Mouse (Mus musculus): Measurements from ENCODE around the gene Mepce. TPM values are rescaled to one million over a fixed set of nuclear protein-coding genes. Genes with fewer than 3 reads are reported as not detected.

Mepce gene
- polyA plus RNA-seq, 1 experiment from 2014 or later, result 9.2 TPM

DNA sequence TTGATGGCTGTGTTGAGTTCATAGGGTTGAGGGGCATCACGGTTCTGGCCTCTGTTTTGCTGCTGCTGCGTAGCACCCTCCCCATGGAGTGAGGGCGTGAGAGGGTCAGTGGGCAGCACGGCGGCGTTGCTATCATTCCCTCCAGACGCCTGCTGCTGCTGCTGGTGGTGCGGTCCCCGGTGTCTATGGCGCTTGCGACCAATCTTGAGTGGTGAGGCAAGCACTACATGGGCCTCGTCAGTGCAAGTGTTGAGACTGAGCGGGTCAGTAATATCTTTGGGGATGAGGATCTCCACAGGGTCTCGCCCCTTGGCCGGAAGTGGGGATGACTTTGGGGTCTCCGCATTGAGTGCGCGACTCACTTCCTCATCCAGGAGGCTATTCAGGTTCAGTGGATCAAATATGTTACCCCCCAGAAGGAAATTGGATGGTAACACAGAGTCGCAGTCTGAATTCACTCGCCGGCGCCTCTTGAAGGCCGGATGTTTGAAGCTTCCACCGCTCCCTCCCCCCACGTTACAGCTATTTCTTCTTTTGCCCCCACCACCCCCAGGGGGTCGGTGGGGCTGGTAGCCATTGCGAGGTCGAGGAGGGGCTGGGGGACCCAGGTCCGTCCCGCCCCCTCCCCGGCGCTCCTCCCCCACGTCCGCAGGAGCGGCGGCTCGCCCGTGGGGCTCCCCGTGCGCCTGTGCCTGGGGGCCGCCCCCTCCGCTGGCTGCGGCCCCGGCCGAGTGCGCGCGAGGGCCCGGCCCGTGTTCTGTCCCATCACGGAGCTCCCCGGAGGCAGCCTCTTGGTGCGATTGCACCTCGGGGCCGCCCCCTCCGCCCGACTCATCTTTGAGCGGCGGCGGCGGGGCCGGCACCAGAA, 2.1 kb downstream of the Mepce start:
- ATAC-seq, result peak; percentile 21; the same call in 1 of the 2 replicates
- no peaks in the 10 kb centered on the region for H3K9me3 ChIP-seq
- peak overlapping the region; percentile 83 for H3K4me2 ChIP-seq (replicated peaks)
- peak overlapping the region; percentile 95 for H3K9ac ChIP-seq
- WGBS, result 2% methylated on average over 50 of the region's 62 CpGs
- H3K4me3 ChIP-seq (replicated peaks), result peak overlapping the region; percentile 88
- H3K4me1 ChIP-seq (replicated peaks), result peaks cover 34% of the 10 kb centered on the region
- peak overlapping the region; percentile 99 for H3K27ac ChIP-seq
- no peaks in the 10 kb centered on the region for H3K27me3 ChIP-seq (replicated peaks)
- H3K36me3 ChIP-seq, result peaks cover 20% of the 10 kb centered on the region

DNA sequence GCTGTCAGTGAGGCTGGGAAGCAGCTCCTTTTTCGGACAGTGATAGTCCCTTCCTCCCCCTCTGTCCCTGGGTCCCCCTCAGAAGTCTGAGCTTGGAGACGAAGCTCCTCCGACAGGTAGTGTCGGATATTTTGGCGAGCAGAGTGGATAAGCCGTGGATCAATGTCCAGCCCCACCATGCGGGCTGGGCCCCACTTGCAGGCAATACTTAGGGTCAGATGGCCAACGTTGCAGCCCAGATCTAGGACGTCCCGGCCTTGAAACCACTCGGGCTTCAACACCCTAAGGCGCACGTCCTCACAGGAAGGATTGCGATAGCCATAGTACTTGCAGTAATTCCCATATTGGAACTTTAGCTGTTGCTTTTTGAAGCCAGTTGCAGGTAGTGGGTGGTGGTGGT, 2.9 kb downstream of the Mepce start:
- H3K4me2 ChIP-seq (replicated peaks), result peak overlapping the region; percentile 83
- peak overlapping the region; percentile 95 for H3K9ac ChIP-seq
- WGBS, result 71% methylated on average over 14 of the region's 14 CpGs
- peaks cover 21% of the 10 kb centered on the region for H3K36me3 ChIP-seq
- H3K4me3 ChIP-seq (replicated peaks), result peak overlapping the region; percentile 88
- 0 out of 2 replicates have a peak overlapping the region, but pooled peaks have one; percentile 99 for H3K27ac ChIP-seq
- H3K9me3 ChIP-seq, result no peaks in the 10 kb centered on the region
- no peak for ATAC-seq
- no peaks in the 10 kb centered on the region for H3K27me3 ChIP-seq (replicated peaks)
- peaks cover 42% of the 10 kb centered on the region for H3K4me1 ChIP-seq (replicated peaks)

DNA sequence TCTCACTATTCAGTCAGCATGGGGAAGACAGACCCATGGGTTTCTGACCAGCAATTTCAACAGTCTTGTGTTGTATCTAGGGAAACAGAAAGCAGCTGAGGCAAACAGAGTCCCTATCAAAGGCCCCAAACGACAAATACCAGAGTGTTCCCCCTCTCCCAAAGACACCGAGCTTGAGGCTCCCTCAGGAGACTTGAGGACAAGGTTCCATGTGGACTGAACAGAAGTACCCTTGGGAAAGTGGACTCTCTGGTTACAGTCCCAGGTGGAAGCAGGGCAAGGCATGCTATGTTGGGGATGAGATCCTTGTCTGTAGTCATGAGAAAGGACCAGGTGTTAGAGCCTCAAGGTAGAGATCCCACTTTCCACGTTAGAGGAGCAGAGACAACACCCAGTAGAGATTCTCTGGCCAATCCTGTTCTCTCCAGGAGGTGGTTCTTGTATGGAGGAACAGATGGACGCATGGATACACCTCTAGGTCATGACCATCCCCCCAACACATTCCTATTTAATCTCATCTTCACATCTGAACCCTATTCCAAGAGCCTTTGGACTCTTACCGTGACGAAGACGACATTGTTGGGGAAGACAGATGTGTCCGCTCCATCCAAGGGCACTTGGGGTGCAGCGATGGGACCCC, 3.4 kb downstream of the Mepce start:
- no peak for ATAC-seq
- Histone ChIP-seq H3K9ac (peak overlapping the region; percentile 95), H3K9me3 (no peaks in the 10 kb centered on the region), H3K4me2 (replicated peaks) (peak overlapping the region; percentile 83), H3K4me1 (replicated peaks) (peaks cover 44% of the 10 kb centered on the region), H3K27ac (no peak overlapping the region), H3K27me3 (replicated peaks) (no peaks in the 10 kb centered on the region), H3K4me3 (replicated peaks) (peak overlapping the region; percentile 88), H3K36me3 (peaks cover 21% of the 10 kb centered on the region)
- 61% methylated on average over 9 of the region's 9 CpGs for WGBS

DNA sequence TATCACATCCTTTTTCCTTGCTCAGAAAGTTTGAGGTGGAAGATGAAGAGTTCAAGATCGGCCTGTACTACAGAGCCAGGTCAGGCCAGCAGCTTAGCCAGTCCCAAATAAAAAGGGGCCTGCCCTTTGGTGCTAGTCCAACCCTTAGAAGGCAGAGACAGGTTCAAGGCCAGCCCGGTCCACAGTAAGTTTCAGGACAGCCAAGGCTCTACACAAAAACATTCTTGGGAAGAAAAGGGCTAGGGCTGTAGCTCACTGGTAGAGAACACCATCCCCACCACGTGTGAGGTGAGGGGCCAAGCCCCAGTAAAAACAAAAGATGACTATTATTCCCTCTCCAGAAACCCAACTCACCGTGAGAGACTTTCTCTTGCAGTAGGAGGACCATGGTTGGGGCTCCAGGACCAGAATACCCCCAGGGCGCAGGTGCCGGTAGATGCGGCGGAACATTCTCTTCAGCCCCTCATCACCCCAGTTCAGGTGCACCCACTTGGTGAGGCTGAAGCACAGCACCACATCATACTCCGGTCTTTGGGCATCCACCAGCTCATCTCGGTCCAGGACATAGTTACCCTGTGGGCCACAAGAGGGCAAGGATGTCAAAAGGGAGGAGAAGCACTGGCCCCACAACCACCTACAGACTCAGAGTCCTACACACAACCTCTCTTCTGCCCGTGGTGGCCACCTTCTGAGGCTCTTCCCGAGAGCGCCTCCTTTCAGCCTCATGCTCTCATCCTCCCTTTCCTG, 4.5 kb downstream of the Mepce start:
- peaks cover 44% of the 10 kb centered on the region for H3K4me1 ChIP-seq (replicated peaks)
- H3K27ac ChIP-seq, result no peak overlapping the region
- H3K4me3 ChIP-seq (replicated peaks), result peak overlapping the region; percentile 88; the same call in 1 of the 2 replicates
- 77% methylated on average over 13 of the region's 13 CpGs for WGBS
- H3K9ac ChIP-seq, result peak overlapping the region; percentile 26; the same call in 1 of the 2 replicates
- H3K36me3 ChIP-seq, result peaks cover 21% of the 10 kb centered on the region
- ATAC-seq, result no peak
- no peaks in the 10 kb centered on the region for H3K27me3 ChIP-seq (replicated peaks)
- peak overlapping the region; percentile 83 for H3K4me2 ChIP-seq (replicated peaks)
- H3K9me3 ChIP-seq, result no peaks in the 10 kb centered on the region

DNA sequence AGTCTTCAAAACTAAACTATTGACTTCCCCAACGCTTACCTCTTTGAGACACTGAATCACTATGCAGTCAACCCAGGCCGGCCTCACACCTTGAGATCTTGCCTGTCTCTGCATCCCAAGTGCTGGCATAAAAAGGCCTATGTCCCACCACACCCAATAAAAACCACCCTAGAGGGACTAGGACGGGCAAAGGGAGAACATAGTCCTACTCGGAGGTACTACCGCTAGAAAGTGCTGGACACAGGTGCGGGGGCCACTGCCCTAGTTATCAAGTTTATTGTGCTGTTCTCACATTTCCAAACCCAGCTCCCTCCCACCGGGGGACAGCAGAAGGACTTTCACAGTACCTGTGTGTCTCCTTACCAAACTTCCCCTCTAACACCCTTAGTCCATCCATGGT, 5.8 kb downstream of the Mepce start:
- Histone ChIP-seq H3K36me3 (peaks cover 21% of the 10 kb centered on the region), H3K4me1 (replicated peaks) (peaks cover 46% of the 10 kb centered on the region), H3K27ac (no peak overlapping the region), H3K27me3 (replicated peaks) (no peaks in the 10 kb centered on the region), H3K9me3 (no peaks in the 10 kb centered on the region), H3K4me2 (replicated peaks) (no peak overlapping the region), H3K9ac (no peak overlapping the region), H3K4me3 (replicated peaks) (no peak overlapping the region)
- ATAC-seq, result no peak
- WGBS, result 91% methylated on average over 7 of the region's 7 CpGs

DNA sequence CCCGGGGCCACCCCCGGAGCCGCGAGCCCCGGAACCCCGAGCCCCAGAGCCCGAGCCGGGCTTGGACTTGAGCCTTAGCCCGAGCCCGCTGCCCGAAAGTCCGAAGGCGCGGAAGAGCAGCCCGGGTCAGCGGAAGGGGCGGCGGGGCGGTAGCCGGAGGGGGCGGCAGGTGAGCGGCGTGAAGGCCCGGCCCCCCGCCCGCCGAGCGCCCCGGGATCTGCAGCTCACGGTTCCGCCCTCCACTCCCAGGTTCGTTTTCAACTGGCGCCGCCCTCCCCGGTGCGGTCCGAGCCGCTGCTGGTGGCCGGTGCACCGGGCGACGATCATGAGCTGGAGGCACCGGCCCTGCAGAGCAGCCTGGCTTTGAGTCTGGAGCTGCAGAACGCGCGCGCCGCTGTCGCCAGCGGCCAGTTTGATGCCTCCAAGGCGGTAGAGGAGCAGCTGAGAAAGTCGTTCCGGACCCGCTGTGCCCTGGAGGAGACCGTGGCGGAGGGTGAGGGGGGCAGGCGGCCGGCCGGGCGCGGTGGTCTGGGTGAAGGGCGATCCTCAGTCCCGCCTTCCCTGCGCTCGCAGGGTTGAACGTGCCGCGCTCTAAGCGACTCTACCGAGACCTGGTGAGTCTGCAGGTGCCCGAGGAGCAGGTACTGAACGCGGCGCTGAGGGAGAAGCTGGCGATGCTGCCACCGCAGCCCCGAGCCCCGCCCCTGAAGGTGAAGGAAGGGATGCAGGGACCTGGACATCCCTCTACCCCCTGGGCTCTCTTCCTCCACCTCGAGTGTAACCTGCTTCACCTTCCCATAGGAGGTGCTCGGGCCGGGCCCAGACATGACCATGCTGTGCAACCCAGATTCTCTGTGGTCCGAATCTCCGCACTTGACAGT, 8.2 kb downstream of the Mepce start:
- ATAC-seq, result peak; percentile 54
- peak overlapping the region; percentile 80 for H3K4me3 ChIP-seq (replicated peaks)
- peak overlapping the region; percentile 94 for H3K27ac ChIP-seq
- H3K36me3 ChIP-seq, result peaks cover 21% of the 10 kb centered on the region
- WGBS, result under 1% methylated on average over 81 of the region's 83 CpGs
- no peaks in the 10 kb centered on the region for H3K9me3 ChIP-seq
- H3K9ac ChIP-seq, result peak overlapping the region; percentile 86
- H3K4me2 ChIP-seq (replicated peaks), result peak overlapping the region; percentile 94
- peaks cover 42% of the 10 kb centered on the region for H3K4me1 ChIP-seq (replicated peaks)
- H3K27me3 ChIP-seq (replicated peaks), result no peaks in the 10 kb centered on the region

DNA sequence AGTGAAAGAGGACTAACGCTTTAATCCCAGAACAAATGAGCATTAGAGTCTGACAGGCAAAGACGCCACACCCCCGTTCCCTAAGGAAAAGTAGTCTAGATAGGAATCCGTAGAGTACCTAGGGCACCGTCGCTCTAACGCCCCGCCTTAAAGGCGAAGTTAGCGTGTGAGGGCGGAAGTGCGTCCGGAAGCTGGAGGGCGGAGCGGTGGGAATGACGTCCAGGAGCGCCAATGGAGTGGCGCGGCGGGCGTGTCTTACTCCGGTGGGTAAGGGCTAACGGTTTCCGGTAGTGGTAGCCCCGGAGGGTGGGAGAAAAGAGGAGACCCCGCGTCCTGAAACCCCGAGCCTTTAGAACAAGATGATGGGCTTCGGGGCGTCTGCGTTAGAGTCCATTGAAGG, 8.8 kb downstream of the Mepce start, which contains the start of gene Ppp1r35:
TSS of gene Ppp1r35 (plus strand) at position 215 of the 400 bp plus-strand sequence.
- Histone ChIP-seq H3K27me3 (replicated peaks) (no peaks in the 10 kb centered on the region), H3K4me1 (replicated peaks) (peaks cover 35% of the 10 kb centered on the region), H3K4me2 (replicated peaks) (peak within 1 kb of the TSS; percentile 94), H3K27ac (peak within 1 kb of the TSS; percentile 94), H3K9ac (peak within 1 kb of the TSS; percentile 86), H3K9me3 (no peaks in the 10 kb centered on the region), H3K36me3 (peaks cover 21% of the 10 kb centered on the region), H3K4me3 (replicated peaks) (peak within 1 kb of the TSS; percentile 80)
- peak; percentile 94 for ATAC-seq
- under 1% methylated on average over 31 of the region's 31 CpGs for WGBS

DNA sequence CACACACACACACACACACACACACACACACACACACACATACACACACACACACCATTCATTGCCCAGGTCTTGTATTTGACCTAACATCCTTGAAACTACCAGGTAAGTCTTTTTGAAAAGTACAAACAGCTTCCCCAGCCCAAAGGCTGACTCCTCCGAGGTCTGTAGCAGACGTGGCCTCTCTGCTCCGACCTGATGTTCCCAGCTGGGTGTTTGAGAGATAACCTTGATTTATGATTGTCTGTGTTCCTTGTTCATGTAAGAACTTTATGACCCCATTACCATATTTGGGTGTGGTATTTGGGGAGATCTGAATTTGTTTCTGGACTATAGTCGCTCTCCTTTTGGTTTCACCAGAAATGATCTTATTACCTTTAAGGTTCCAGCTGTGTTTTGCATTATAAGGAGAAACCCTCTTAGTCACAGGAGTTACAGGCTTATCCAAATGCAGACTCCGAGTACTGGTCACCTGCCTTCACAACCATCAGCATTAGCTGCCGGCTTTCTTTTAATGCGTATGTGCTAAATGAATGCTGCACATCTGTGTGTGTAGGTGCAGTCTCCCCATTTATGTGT, 10.1 kb downstream of the Mepce start:
- peaks cover 15% of the 10 kb centered on the region for H3K36me3 ChIP-seq
- 0 out of 2 replicates have a peak overlapping the region, but pooled peaks have one; percentile 2 for H3K4me2 ChIP-seq (replicated peaks)
- no peak for ATAC-seq
- no peaks in the 10 kb centered on the region for H3K9me3 ChIP-seq
- H3K4me1 ChIP-seq (replicated peaks), result peaks cover 26% of the 10 kb centered on the region
- WGBS, result 48% methylated on average over 7 of the region's 7 CpGs
- no peak overlapping the region for H3K4me3 ChIP-seq (replicated peaks)
- no peaks in the 10 kb centered on the region for H3K27me3 ChIP-seq (replicated peaks)
- no peak overlapping the region for H3K9ac ChIP-seq
- H3K27ac ChIP-seq, result peak overlapping the region; percentile 44; the same call in 1 of the 2 replicates

DNA sequence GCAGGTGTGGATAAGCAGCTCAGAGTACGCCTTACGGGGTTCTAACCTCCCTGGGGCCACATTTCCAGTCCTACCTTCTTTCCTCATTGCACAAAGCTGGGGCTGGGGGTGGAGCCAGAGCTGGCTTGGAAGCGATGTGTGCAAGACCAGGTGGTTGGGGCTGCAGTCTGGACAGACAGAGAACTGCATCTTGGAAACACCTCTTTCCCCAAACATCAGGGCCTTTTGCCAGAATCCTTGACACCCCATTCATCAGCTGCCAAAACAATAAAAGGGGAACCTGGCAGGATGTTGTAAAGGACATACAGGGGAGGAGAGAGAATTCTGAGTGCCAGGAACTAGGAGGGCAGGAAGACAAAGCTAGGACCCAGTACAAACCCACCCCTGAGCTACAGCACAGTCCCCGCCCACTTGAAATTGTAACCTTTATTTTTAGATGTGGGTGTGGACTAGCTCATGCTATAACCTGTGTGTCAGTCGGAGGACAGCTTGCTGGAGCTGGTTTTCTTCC, 11.0 kb downstream of the Mepce start:
- Histone ChIP-seq H3K9me3 (no peaks in the 10 kb centered on the region), H3K4me2 (replicated peaks) (peak overlapping the region; percentile 2; the same call in 1 of the 2 replicates), H3K9ac (no peak overlapping the region), H3K27ac (peak overlapping the region; percentile 45), H3K36me3 (peaks cover 6% of the 10 kb centered on the region; the same call in 1 of the 2 replicates), H3K27me3 (replicated peaks) (no peaks in the 10 kb centered on the region), H3K4me1 (replicated peaks) (peaks cover 23% of the 10 kb centered on the region), H3K4me3 (replicated peaks) (no peak overlapping the region)
- ATAC-seq, result peak; percentile 52
- 26% methylated on average over 5 of the region's 5 CpGs for WGBS

DNA sequence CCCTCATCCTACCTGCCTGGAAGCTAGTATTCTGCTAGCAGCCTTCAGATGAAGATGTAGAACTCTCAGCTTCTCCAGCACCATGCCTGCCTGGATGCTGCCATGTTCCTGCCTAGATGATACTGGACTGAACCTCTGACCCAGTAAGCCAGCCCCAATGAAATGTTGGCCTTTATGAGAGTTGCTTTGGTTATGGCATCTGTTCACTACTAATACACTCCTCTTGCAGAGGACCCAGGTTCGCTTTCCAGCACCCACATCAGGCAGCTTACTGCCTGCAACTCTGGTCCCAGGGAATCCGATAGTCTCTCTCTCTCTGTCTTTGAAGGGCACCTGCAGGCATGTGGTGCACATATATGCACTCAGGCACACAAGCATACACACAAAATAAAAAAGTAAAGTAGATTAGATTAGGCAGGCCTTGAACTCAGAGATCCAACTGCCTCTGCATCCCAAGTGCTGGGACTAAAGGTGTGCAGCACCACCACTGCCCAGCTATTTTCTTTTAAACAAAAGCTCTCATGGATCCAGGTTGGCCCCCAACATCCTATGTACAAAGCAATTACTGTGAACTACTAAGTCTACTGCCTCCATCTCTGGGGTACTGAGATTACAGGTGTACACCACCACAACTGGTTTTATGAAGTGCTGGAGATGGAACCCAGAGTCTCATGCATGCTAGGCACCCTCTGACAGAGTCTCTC, 11.7 kb downstream of the Mepce start:
- H3K4me1 ChIP-seq (replicated peaks), result peaks cover 23% of the 10 kb centered on the region
- peak overlapping the region; percentile 45 for H3K27ac ChIP-seq
- WGBS, result 91% methylated on average over 2 of the region's 2 CpGs

More for the DNA sequence above, 11.7 kb downstream of the Mepce start:
- Histone ChIP-seq H3K4me2 (replicated peaks) (no peak overlapping the region), H3K9ac (no peak overlapping the region), H3K27me3 (replicated peaks) (no peaks in the 10 kb centered on the region), H3K4me3 (replicated peaks) (no peak overlapping the region), H3K9me3 (no peaks in the 10 kb centered on the region), H3K36me3 (0 out of 2 replicates have a peak, but pooled peaks cover 4% of the 10 kb centered on the region)
- no peak for ATAC-seq

Measured in intestine, embryonic 15.5 days (tissue).